Mouse (Mus musculus) layer of hippocampus, postnatal 36 days (tissue): ENCODE measurements around the gene Rab30. TPM values are rescaled to one million over a fixed set of nuclear protein-coding genes. Genes with fewer than 3 reads are reported as not detected.

Experiments used
- DNase-seq, 2 experiments: peaks; one replicate each; pipeline ENCODE4 v3.0.0; 2022
- total RNA-seq, 2 experiments: library from RNA; stranded (reverse); gene quantifications; 2 replicates each; pipeline ENCODE4 v1.2.3; 2021

The Rab30 gene
- total RNA-seq, 2 experiments from 2014 or later, result 48.7 to 49.2 TPM

DNA sequence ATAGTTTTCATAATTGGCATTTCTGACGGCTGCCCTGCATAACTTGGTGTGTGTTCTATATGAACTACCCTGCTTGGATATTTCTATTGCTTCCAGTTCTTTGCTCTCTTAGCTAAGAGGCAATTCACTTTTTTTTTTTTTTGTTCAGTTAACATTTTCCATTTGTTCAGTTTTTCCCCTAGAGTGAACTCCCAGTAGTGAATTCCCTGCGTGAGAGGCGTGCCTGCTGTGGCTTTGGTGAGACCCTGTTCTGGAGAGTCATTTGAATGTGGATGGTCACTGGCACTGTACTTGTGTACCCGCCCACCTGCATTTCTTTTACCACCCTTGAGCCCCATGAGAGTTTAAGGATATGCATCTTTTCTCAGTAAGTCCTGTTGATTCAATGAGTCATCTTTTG lies 60.8 kb downstream of the Rab30 start:
- DNase-seq, result no peak

DNA sequence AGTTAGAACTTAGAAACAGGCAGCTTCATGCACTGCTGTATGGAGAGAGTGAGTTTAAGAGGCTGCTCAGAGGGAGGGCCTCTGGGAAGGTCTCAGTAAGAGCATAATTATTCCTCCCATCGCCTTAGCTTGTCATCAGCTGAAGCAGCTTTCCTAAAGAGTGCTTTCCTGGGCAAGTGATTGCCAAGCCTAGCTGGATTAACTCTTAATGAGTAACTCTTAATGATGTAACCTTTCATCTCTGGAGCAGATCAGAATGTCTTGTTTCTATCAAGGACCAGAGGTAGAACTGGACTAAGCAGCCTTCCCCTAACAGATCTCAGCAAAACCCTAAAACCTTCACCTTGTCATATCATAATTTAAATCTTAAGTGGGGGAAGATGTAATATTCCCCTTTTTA lies 61.8 kb downstream of the Rab30 start:
- no peak for DNase-seq

DNA sequence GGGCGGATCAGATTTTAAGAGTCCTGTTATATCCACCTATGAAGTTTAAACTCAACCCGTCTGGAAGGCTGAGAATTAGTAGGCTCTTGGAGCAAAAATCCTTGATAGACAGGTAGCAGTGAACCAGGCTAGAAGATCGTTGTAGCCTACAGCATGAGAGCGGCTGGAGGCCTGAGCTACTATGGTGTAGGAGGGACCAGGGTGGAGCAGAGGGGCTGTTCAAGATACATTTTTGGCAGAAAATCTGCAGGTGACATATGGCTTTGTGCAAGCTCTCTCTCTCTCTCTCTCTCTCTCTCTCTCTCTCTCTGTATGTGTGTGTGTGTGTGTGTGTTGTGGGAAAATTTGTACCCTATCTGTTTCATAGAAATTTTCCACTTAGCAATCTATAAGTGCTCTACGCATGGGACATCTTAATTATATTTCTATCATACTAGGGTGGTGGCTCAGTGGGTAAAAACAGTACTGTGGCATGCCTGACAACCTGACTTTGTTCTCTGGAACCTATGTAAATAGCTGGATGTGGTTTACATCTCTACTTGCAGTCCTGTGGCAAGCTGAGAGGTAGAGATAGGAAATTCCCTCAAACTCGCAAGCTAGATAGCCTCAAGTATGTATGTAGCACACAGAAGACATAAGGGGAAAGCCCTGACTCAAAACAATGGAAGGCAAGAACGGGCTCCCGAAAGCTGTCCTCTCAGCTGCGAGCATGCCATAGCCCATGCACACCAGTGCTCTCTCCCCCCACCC lies 63.7 kb downstream of the Rab30 start:
- no peak for DNase-seq

DNA sequence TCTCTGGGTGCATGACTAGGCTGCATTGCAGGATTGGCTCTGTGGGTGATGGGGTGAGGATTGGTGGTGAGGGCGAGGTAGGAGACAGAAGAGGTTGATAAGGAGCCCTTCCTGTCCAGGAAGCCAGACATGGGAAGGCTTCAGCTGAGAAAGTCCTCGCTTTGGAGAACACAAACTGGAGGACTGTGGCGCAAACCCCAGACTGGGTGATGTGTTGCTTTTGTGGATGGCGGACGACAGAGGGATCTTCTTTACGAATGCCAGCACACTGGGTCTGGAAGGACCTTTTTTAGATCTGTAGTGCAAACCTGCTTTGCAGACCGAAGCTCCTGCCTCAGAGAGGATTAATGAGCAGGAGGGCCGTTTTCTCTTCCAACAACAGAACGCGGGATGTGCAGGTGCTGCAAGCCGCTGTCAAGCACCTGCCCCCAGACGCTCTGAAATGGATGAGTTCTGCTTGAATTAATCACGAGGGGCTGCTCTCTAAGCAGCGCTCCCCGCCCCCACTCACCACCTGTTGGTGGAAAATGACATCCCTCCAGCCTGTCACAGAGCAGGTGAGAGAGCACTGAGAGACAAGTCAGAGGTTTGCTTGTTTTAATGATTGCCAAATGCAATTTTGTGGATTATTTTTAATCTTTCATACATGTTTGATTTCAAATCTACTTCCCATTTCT lies 65.2 kb downstream of the Rab30 start:
- peak in 1 of 2 experiments; percentile 15 for DNase-seq

DNA sequence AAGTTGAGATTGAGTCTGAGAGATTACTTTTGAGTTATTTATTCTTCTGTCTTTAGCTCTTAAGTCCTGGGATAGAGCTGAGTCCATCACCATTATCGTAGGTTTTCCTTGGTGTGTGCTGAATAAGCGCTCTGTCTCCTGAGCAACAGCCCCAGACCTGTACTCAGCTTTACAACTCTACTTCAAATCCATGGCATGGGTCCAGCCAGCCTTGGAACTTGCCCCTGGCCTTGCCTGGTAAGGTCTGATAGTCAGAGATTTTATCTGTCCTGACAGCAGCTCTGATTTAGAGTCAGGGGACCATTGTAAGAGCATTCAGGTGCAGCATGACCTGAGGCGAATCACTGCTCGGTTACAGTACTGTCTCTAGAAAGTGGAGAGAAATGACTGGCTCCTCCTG lies 66.1 kb downstream of the Rab30 start:
- DNase-seq, result no peak

DNA sequence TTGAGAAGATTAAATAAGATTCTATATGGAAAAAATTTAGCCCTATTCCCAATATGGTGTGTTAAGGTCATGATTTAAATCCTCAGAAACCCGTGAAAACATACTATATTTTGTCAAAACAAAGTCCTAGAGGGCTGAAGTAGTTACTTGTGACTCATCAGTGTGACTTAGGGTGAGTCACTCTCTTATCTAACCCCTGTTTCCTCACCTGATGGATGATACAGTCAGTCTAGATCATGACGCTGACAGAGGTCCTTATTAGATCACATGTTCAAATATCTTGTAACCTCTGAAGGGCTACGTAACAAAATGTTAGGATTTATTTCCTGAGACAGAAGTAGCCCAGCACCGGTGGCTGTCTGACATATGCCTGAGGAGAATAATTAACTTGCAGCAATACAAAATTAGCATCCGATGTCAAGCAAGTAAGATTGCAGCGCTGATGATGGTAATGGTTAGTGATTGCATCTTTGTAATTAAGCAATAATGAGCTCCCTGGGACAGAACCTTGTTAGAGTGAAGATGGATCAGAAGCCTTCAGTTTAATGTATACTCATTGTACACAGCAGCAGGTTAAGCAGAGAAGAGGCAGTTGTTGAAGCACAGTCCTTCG lies 70.4 kb downstream of the Rab30 start:
- DNase-seq, result no peak

DNA sequence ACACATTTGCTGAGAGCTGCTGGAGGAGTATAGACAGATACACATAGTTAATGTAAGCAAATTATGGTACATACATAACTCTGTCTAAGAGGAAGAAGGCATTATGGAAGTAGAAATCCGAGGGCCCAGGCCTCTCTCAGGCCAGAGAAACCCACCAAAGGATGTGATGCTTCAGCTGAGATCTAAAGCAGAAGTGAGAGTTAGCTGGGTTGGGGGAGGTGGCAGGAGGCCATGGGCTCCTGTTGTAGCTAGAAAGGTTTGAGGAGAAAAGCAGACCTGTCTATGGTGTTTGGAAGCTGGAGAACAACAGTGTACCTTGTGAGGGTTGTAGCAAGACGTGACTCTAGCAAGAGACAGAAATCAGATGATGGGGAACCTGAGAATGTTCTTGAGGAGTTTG lies 75.8 kb downstream of the Rab30 start:
- no peak for DNase-seq

DNA sequence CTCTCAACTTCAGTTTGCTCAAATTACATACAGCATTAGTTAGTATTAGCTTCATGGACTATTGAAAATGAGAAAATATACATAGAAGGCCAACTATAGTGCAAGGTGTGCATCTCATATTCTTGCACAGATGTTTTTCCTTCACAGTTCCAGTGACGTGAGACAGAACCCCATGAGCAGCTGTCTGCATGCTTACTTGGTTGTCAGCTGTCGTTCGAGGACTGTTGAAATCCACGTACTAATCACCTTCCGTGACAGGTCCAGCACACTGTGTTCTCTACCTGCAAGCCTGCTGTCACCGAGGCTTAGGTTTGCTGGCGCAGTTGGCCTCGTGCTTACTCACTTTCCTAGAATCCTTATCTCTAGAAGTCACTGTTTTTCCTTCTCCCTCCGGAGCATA lies 76.5 kb downstream of the Rab30 start:
- no peak for DNase-seq

DNA sequence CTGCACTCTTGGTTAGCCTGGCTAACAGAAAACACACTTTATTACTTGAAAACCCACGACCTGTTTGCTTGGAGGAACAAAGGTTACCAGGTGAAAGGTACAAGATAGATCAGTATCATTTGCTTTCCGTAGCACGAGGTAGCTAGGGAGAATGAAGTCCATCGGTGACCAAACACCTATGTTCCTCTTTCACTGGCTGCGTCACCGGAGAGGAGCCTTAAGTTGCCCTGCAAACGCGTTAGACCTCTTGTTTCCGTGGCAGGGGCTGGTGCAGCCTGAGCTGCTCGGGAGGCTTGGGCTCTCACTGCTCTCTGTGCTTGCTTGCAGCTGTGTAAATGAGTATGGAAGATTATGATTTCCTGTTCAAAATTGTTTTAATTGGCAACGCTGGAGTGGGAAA lies 78.3 kb downstream of the Rab30 start:
- no peak for DNase-seq

DNA sequence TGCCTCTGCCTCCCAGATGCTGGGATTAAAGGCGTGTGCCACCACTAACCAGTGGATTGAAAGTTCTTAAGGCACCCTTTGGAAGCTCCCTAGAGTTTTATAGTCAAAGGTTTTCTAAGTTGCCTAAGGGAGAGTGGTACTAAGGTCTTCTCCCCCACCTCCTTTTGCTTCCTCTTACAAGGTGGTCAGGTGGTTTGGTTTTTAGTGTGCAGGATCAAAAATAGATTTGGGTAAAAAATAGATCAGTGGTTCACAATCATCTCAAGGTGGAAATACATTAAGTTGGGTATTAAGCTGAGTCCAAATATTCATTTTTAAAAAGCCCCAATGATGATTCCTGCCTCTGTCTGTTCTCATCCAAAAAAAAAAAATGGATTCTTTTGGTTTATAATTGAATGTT lies 79.0 kb downstream of the Rab30 start:
- no peak for DNase-seq

DNA sequence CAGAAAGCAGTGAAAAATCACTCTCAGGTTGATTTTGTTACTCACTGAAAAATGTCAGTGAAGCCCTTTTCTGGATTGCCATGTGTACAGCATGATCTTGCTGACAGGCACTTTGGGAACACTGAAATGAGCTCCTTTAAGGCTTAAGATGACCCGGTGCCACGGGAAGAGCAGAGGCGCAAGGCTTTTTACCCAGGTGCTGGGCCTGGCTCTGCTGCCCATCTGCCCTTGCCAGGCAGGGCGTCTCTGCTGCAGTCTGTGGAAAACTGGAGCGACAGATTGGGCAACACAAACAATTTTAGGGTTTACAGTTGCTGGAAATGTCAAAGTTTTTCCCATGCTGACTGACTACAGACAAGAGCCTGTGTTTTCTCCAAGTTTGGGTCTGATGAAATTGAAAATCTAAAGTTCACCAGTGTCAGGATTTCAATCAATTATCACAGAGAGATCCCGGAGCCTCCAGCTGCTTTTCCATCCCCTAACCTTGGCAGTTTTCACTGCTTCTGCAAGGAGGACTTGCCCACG lies 79.6 kb downstream of the Rab30 start:
- no peak for DNase-seq

DNA sequence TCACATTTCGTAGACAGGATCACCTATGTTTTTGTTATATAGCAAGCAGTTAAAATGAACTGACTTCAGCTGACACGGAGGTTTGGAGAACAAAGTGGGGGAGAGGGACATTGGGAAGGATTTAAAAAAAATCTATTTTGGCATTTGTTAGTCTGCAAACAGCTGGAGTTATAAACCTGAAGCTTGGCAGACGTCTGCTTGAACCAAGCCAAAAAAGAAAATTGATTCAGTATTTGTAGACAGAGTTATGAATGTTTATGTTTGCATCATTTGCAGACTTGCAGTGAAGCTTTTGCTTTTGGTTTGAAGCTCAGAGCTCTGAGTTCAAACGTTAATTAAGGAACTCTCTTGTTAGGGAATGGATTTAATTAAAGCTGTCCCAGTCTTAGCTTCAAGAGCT lies 80.5 kb downstream of the Rab30 start:
- no peak for DNase-seq

DNA sequence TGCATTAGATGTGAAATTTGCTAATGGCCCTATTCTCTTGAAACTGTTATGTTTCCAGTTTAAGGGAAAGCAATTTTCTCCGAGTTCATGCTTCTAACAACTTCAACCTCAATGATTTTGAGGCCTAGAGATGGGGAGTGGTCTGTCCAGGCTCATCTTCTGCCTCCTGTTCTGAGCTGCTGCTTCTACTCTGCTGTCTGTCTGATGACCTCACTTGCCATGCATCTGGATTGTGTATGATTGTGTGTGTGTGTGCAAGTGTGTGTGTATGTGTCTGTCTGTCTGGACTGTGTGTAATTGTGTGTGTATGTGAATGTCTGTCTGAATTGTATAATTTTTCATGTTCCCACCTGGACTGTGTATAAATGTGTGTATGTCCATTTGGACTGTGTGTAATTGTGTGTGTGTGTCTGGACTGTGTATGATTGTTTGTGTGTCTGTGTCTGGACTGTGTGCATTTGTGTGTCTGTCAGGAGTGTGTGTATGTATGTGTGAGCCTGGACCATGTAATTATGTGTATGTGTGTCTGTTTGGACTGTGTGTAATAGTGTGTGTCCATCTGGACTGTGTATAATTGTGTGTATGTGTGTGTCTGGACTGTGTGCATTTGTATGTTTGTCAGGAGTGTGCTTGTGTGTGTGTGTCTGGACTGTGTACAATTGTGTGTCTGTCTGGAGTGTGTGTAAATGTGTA lies 81.2 kb downstream of the Rab30 start:
- no peak for DNase-seq

DNA sequence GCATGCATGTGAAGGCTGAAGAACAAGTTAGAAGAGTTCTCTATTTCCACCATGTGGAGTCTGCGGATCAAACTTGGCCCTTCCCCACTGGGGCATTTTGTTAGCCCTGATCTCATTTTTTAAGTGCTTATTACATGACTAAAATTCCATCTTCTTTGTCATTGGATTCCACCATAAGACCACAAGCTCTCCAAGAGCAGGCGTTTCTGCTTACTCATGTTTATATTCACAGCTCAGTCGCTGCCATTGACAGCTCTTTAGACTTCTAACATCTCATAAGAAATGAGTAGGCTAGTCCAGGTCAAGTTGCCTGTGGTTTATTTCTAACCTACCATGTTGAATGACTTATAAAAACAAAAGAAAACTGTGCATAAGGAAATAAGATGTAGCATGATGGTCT lies 84.8 kb downstream of the Rab30 start:
- no peak for DNase-seq

DNA sequence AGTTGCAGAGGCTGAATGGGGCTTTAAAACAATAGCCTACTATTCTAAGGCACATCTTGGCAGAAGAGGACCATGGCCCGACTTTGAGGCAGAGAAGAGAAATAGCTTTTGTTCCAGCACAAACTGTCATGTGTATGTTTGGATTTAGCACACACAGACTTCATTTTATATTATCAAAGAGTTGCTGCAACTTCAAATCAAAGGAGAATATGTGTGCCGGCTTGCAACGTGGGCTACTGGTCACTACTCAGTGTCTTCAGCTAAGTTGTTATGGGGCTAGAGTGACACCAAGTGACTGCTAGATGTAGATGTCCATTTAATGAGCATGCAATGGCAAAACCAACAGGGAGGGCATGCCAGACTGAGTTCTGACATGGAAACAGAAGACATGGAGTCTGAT lies 86.6 kb downstream of the Rab30 start:
- DNase-seq, result peak in 1 of 2 experiments; percentile 9

DNA sequence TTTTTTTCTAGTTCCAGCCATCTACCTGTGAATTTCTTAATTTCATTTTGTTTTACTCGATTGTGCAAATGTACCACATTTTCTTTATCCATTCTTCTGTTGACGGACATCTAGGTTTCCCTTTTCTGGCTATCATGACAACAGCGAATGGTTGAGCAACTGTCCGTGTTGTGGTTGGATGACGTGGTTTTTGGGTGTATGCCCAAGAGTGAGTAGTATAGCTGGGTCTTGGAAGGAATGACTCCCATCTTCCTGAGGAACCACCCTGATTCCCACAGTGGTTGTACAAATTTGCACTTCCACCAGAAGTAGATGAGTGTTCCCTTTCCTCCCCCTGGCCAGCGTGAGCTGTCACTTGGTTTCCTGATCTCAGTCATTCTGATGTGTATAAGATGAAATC lies 91.0 kb downstream of the Rab30 start:
- DNase-seq, result no peak

DNA sequence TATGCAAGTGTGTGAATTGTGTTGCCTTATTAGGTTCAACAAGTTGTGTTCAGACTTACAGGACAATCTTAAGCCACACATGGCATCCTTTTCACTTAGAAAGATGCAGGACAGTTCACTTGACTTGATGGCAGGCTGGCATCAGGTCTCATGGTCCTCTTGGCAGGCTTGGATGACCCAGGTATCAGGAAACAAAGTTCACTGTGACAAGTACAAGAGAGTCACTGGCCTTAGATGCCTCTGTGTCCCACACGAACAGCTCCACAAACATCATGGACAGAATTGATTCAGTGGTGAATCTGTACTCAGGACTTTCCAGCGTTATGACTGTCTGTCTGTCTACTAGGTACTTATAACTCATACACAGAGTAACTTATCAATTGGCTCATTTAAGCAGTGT lies 93.0 kb downstream of the Rab30 start:
- no peak for DNase-seq

DNA sequence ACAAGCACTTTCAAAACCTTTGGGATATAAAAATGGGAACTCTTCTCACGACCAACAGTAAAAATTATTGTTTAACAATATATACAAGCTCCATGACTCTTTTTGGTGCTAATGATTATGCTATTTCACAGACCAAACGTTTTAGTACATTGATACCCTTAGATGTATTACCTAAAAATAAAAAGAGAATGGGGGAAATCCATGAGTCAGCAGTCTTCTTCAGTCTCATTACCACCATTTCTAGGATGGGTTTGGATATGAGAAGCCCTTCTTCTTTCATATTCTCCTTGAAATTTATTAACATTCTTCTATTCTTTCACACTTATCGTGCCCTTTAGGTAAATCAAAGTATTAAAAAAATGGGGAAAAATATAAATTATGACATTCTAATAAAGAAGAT lies 95.0 kb downstream of the Rab30 start:
- DNase-seq, result no peak

DNA sequence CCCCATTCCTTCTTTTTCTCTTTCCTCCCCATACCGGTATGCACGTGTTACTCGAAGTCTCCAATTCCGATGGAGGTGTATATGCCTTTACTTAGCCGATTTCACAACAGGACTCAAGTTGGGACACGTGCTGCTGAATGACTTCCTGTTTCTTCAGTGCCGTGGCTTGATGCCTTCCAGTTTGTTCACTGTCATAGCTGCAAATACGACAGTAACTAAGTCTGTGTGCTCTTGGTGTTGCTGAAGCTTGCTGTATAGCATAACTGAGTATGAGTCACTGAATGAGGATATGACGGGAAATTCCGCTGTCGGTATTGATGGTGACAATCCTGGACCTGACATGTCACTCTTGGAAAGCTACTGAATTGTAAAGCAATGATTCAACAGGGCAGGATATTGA lies 95.8 kb downstream of the Rab30 start:
- no peak for DNase-seq

DNA sequence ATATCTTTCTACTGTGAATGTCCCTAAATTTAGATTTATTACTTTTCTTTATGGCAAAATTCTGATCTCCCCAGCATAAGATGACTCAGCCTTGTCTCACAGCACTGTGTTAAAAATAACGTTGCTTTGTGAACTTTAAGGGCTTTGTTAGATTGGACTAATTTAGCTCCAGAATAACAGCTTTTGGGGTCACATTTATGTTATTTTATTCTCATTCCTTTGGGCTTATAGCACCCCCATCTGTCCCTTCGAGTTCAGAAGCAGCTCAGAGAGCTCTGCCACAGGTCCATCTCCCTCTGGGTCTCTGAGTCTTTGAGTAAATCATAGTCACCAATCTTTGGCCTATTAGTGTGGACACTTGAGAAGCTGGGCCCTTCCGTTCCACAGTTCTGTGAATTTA lies 96.5 kb downstream of the Rab30 start:
- DNase-seq, result no peak

DNA sequence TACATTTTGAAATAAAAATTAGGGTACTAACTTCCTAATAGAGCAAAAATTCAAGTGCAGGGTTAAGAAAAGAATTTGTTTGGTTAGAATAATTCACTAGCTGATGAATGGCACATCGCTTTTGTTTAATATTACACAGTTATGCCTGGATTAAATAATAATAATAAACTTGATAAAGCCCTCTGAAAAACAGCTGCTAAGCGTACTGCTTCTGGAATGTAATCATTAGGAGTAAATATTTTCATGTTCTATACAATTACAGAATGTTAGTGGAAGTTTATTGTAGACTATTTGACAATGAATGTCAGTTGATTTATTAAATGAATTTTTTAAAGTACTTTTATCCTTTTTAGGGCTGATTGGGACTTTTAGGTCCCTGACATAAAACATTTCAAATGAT lies 100.9 kb downstream of the Rab30 start:
- no peak for DNase-seq

DNA sequence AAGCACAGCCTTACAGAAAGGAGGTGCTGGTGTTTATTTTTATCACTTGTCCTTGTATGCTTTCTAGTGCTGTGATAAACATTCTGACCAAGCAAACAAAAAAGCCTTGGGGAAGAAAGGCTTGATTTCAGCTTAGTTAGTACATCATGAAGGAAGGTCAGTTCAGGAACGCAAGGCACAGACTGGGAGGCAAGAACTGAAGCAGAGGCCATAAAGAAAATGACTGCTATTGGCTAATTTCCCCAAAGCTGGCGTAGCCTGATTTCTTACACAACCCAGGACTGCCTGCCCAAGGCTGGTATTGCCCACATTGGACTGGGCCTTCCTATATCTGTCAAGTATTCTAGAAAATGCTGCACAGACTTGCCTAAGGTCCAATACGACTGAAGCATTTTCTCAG lies 106.8 kb downstream of the Rab30 start:
- no peak for DNase-seq

DNA sequence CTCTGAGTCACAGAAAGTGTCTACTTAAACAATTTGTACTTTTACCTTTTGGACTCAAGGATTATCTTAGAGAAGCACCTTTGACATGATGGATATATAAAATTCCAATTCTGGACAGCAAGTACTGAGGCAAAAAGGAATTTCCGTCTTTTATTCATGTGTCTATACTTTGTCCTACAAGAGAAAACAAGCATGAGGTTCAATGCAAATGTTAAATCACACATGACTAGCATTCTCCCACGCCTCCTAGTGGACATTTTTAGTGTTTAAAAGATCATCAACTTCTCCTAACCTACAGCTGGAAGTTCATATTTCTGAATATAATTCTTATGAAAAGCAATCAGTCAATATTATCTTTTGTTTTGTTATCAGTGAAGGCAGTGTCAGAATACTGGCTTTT lies 125.1 kb downstream of the Rab30 start:
- no peak for DNase-seq
